In genomic region chr8:117334058-117334747, GRCm38 (mm10) we compare ENCODE assay signal across 9 mouse cellular contexts.
DNase-seq lines count a peak whose midpoint lies in the region; ATAC-seq and TF ChIP-seq lines count a peak whose summit lies in the region.
"Had no signal": no experiment of that assay in that cellular context is flagged by ENCODE, and none has a peak within 500 bp of the region (broad histone marks: within the 10 kb centered on the region; RNA-seq: fewer than 3 reads in every experiment).

No protein-coding gene starts in this region.

- H3K9me3 ChIP-seq in hindbrain, embryonic 10.5 days = no peaks in the 10 kb centered on the region
- H3K9me3 ChIP-seq in hindbrain, embryonic 16.5 days (ENCODE audit: control insufficient read depth, low read length) = no peaks in the 10 kb centered on the region
- no peaks in the 10 kb centered on the region for H3K9me3 ChIP-seq in intestine, embryonic 14.5 days (ENCODE audit: control insufficient read depth, low read length)
- no peaks in the 10 kb centered on the region for H3K9me3 ChIP-seq in liver, embryonic 16.5 days (replicated peaks; ENCODE audit: control insufficient read depth, low read length)

- no peak overlapping the region for H3K9ac ChIP-seq in hindbrain, embryonic 16.5 days (ENCODE audit: low read depth, low read length)
- H3K9ac ChIP-seq in intestine, embryonic 14.5 days (ENCODE audit: low read length) = no peak overlapping the region
- H3K9ac ChIP-seq in liver, embryonic 16.5 days (ENCODE audit: low read depth, low read length) = peak overlapping the region; percentile 66

- WGBS in hindbrain, embryonic 10.5 days = 63% methylated on average over 10 of the region's 10 CpGs
- 54% methylated on average over 10 of the region's 10 CpGs for WGBS in hindbrain, embryonic 16.5 days
- WGBS in bone marrow, adult 2 months = 50% methylated on average over 10 of the region's 10 CpGs
- 34% methylated on average over 10 of the region's 10 CpGs for WGBS in intestine, embryonic 14.5 days
- WGBS in liver, embryonic 16.5 days (ENCODE audit: insufficient replicate concordance) = 32% methylated on average over 10 of the region's 10 CpGs

- H3K4me3 ChIP-seq in hindbrain, embryonic 10.5 days = no peak overlapping the region
- H3K4me3 ChIP-seq in hindbrain, embryonic 16.5 days (ENCODE audit: low read length) = no peak overlapping the region
- no peak overlapping the region for H3K4me3 ChIP-seq in bone marrow, adult 2 months (replicated peaks; ENCODE audit: control insufficient read depth, low read depth, low read length)
- no peak overlapping the region for H3K4me3 ChIP-seq in intestine, embryonic 14.5 days (ENCODE audit: low read depth, low read length)
- H3K4me3 ChIP-seq in liver, embryonic 16.5 days (ENCODE audit: low read depth, low read length) = peak overlapping the region; percentile 41

- H3K27ac ChIP-seq in hindbrain, embryonic 10.5 days = peak overlapping the region; percentile 68
- H3K27ac ChIP-seq in hindbrain, embryonic 16.5 days (ENCODE audit: low read depth, low read length) = no peak overlapping the region; the same call in 1 of the 2 replicates
- peak overlapping the region; percentile 28; the same call in 1 of the 2 replicates for H3K27ac ChIP-seq in bone marrow, adult 2 months (ENCODE audit: control insufficient read depth, insufficient read depth, low read depth, low read length, poor library complexity)
- H3K27ac ChIP-seq in intestine, embryonic 14.5 days (ENCODE audit: low read depth) = peak overlapping the region; percentile 81
- H3K27ac ChIP-seq in liver, embryonic 16.5 days (ENCODE audit: low read length) = peak overlapping the region; percentile 91

- no peak for TF ChIP-seq CTCF in bone marrow, adult 2 months (IDR thresholded peaks at IDR 0.05; ENCODE audit: control insufficient read depth, insufficient read depth, low read length)

- TF ChIP-seq POLR2A in bone marrow, adult 2 months (IDR thresholded peaks at IDR 0.05; ENCODE audit: borderline replicate concordance, control insufficient read depth, low read depth, low read length) = no peak

- DNase-seq in hindbrain, embryonic 10.5 days (ENCODE audit: low spot score) = no peak
- DNase-seq in intestine, embryonic 14.5 days (ENCODE audit: low spot score) = peak; percentile 75
- no peak for DNase-seq in urinary bladder, postnatal 36 days (ENCODE audit: low spot score in 2 of 2)
- DNase-seq in frontal cortex, postnatal 36 days (ENCODE audit: low spot score in 2 of 2) = no peak
- DNase-seq in cerebellum, adult 8-10 months = no peak
- DNase-seq: heart, postnatal 10 days had no signal

- no peak overlapping the region for H3K4me2 ChIP-seq in hindbrain, embryonic 16.5 days (ENCODE audit: low read length)
- peak overlapping the region; percentile 28; the same call in 1 of the 2 replicates for H3K4me2 ChIP-seq in intestine, embryonic 14.5 days (ENCODE audit: low read length)
- H3K4me2 ChIP-seq in liver, embryonic 16.5 days (ENCODE audit: low read depth, low read length) = peak overlapping the region; percentile 59

- peaks cover 67% of the 10 kb centered on the region for H3K4me1 ChIP-seq in hindbrain, embryonic 10.5 days (replicated peaks)
- peaks cover 46% of the 10 kb centered on the region for H3K4me1 ChIP-seq in hindbrain, embryonic 16.5 days (ENCODE audit: control insufficient read depth, insufficient read depth, low read depth, low read length)
- peaks cover 12% of the 10 kb centered on the region for H3K4me1 ChIP-seq in bone marrow, adult 2 months (ENCODE audit: control insufficient read depth, insufficient read depth, low read length)
- H3K4me1 ChIP-seq in intestine, embryonic 14.5 days (replicated peaks; ENCODE audit: control insufficient read depth, insufficient read depth, low read length) = peaks cover 68% of the 10 kb centered on the region
- H3K4me1 ChIP-seq in liver, embryonic 16.5 days (ENCODE audit: control insufficient read depth, low read depth, low read length) = peaks cover 67% of the 10 kb centered on the region

- ATAC-seq in hindbrain, embryonic 16.5 days = no peak
- peak; percentile 76 for ATAC-seq in intestine, embryonic 14.5 days (replicated peaks; ENCODE audit: low FRiP score, low TSS enrichment, low read depth)
- peak; percentile 45 for ATAC-seq in liver, embryonic 16.5 days (ENCODE audit: low read depth)

- H3K36me3 ChIP-seq in hindbrain, embryonic 10.5 days = peaks cover 9% of the 10 kb centered on the region; the same call in 1 of the 2 replicates
- no peaks in the 10 kb centered on the region for H3K36me3 ChIP-seq in hindbrain, embryonic 16.5 days (ENCODE audit: control insufficient read depth, insufficient read depth, low read length)
- no peaks in the 10 kb centered on the region for H3K36me3 ChIP-seq in intestine, embryonic 14.5 days (ENCODE audit: control insufficient read depth, insufficient read depth, low read length)
- no peaks in the 10 kb centered on the region for H3K36me3 ChIP-seq in liver, embryonic 16.5 days (ENCODE audit: control insufficient read depth, insufficient read depth)

- H3K27me3 ChIP-seq in hindbrain, embryonic 10.5 days (ENCODE audit: insufficient read depth, poor library complexity, severe bottlenecking) = no peaks in the 10 kb centered on the region
- H3K27me3 ChIP-seq in hindbrain, embryonic 16.5 days (replicated peaks; ENCODE audit: control insufficient read depth, insufficient read depth, low read length) = no peaks in the 10 kb centered on the region
- no peaks in the 10 kb centered on the region for H3K27me3 ChIP-seq in intestine, embryonic 14.5 days (replicated peaks; ENCODE audit: control insufficient read depth, insufficient read depth, low read length)
- no peaks in the 10 kb centered on the region for H3K27me3 ChIP-seq in liver, embryonic 16.5 days (ENCODE audit: control insufficient read depth, insufficient read depth, low read depth, low read length)
